Mouse (Mus musculus): ENCODE measurements around the gene Igbp1. TPM values are rescaled to one million over a fixed set of nuclear protein-coding genes. Genes with fewer than 3 reads are reported as not detected.
A peak's percentile ranks its signal among the peaks of the same experiment; 100 is the strongest.

Igbp1 gene
- 34.3 and 34.8 TPM in 2 replicates for polyA plus RNA-seq (2014; fragmentation: Nextera tagmentation; extraction: Ambion mirVana)

GRCm38 (mm10) chrX:100494068-100494978, at the start of gene Igbp1:
Igbp1 (plus strand) TSS chrX:100494291.
- peak; percentile 96 for DNase-seq (ENCODE audit: low spot score)
- Histone ChIP-seq H3K4me3 (ENCODE audit: low read depth, low read length) (peak within 1 kb of the TSS; percentile 48), H3K36me3 (ENCODE audit: control insufficient read depth, insufficient read depth, low read length) (no peaks in the 10 kb centered on the region), H3K9me3 (replicated peaks; ENCODE audit: control insufficient read depth, low read length) (no peaks in the 10 kb centered on the region), H3K9ac (ENCODE audit: low read length) (peak within 1 kb of the TSS; percentile 52), H3K27ac (ENCODE audit: low read depth, low read length) (no peak within 1 kb of the TSS), H3K4me2 (ENCODE audit: low read length) (peak within 1 kb of the TSS; percentile 62), H3K4me1 (ENCODE audit: control insufficient read depth, insufficient read depth, low read length) (0 out of 2 replicates have a peak, but pooled peaks cover 5% of the 10 kb centered on the region), H3K27me3 (replicated peaks; ENCODE audit: control insufficient read depth, insufficient read depth, low read length) (no peaks in the 10 kb centered on the region)
- ATAC-seq, result peak; percentile 99
- 34% methylated on average over 32 of the region's 32 CpGs for WGBS

- DNase-seq (ENCODE audit: low spot score), result no peak
- Histone ChIP-seq H3K9me3 (replicated peaks; ENCODE audit: control insufficient read depth, low read length) (no peaks in the 10 kb centered on the region), H3K36me3 (ENCODE audit: control insufficient read depth, insufficient read depth, low read length) (no peaks in the 10 kb centered on the region), H3K4me2 (ENCODE audit: low read length) (no peak overlapping the region), H3K27me3 (replicated peaks; ENCODE audit: control insufficient read depth, insufficient read depth, low read length) (no peaks in the 10 kb centered on the region), H3K4me3 (ENCODE audit: low read depth, low read length) (no peak overlapping the region), H3K27ac (ENCODE audit: low read depth, low read length) (no peak overlapping the region), H3K4me1 (ENCODE audit: control insufficient read depth, insufficient read depth, low read length) (no peaks in the 10 kb centered on the region), H3K9ac (ENCODE audit: low read length) (no peak overlapping the region)
- no peak for ATAC-seq
- 84% methylated on average over 4 of the region's 4 CpGs for WGBS
Observed at GRCm38 (mm10) chrX:100468047-100468446, 26.0 kb upstream of the Igbp1 start.

GRCm38 (mm10) chrX:100470126-100470525, 24.0 kb upstream of the Igbp1 start:
- ATAC-seq, result no peak
- no peak for DNase-seq (ENCODE audit: low spot score)
- Histone ChIP-seq H3K4me2 (ENCODE audit: low read length) (no peak overlapping the region), H3K27ac (ENCODE audit: low read depth, low read length) (no peak overlapping the region), H3K4me3 (ENCODE audit: low read depth, low read length) (no peak overlapping the region), H3K4me1 (ENCODE audit: control insufficient read depth, insufficient read depth, low read length) (no peaks in the 10 kb centered on the region), H3K9ac (ENCODE audit: low read length) (no peak overlapping the region), H3K36me3 (ENCODE audit: control insufficient read depth, insufficient read depth, low read length) (no peaks in the 10 kb centered on the region), H3K9me3 (replicated peaks; ENCODE audit: control insufficient read depth, low read length) (no peaks in the 10 kb centered on the region), H3K27me3 (replicated peaks; ENCODE audit: control insufficient read depth, insufficient read depth, low read length) (no peaks in the 10 kb centered on the region)
- 88% methylated on average over 3 of the region's 3 CpGs for WGBS

DNA sequence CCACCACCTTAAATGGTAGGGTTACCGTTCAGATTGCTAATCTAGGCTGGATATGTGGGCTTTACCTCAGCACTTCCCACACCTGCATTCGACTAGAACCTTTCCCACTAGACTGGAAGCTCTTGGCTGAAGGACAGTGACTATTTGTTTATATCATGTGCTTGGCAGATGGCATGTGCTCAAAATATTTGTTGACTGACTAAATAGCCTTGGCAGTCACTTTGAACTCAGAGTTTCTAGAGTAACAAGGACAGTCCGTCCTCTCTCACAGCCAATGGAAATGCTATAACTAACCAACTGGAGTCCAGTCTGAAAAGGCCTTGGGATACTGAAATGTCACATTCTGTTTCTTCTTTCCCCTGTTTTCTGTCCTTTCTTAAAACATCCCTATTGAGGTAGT, 22.6 kb upstream of the Igbp1 start:
- Histone ChIP-seq H3K36me3 (ENCODE audit: control insufficient read depth, insufficient read depth, low read length) (no peaks in the 10 kb centered on the region), H3K4me2 (ENCODE audit: low read length) (no peak overlapping the region), H3K4me1 (ENCODE audit: control insufficient read depth, insufficient read depth, low read length) (no peaks in the 10 kb centered on the region), H3K27me3 (replicated peaks; ENCODE audit: control insufficient read depth, insufficient read depth, low read length) (no peaks in the 10 kb centered on the region), H3K9me3 (replicated peaks; ENCODE audit: control insufficient read depth, low read length) (no peaks in the 10 kb centered on the region), H3K4me3 (ENCODE audit: low read depth, low read length) (no peak overlapping the region), H3K27ac (ENCODE audit: low read depth, low read length) (no peak overlapping the region), H3K9ac (ENCODE audit: low read length) (no peak overlapping the region)
- no peak for DNase-seq (ENCODE audit: low spot score)
- WGBS, result 90% methylated on average over 3 of the region's 3 CpGs
- ATAC-seq, result no peak

DNA sequence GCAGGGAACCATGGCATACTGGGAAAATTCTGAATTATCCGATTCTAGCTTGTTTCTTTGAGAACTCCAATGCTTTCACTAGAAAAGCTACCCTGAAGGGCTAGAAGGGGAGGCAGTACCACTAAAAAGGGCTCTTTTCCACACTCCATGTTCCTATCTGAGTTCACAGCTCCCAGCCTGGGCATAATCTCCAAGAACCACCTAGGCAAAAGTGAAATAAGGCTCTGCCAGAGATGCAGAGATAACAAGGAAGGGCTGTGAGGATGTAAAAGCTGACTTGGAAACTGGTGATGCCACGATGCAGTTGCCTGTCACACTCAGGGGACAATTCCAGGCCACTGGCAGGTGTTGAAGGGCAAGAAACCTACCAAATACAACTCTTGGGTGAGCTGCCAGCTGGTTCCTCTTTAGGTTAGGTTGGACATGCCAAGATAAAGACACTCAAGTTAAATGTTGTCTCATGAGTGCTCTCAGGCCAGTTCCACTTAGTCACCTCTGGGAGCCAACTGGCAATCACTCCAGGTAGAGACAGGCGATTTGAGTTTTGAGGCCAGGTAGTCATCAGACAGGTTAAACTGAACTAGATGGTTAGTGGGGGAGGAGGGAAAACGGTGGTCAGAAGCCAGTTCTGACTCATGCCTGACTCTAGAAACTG, 18.4 kb upstream of the Igbp1 start:
- Histone ChIP-seq H3K36me3 (ENCODE audit: control insufficient read depth, insufficient read depth, low read length) (no peaks in the 10 kb centered on the region), H3K9ac (ENCODE audit: low read length) (no peak overlapping the region), H3K27ac (ENCODE audit: low read depth, low read length) (no peak overlapping the region), H3K9me3 (replicated peaks; ENCODE audit: control insufficient read depth, low read length) (no peaks in the 10 kb centered on the region), H3K27me3 (replicated peaks; ENCODE audit: control insufficient read depth, insufficient read depth, low read length) (no peaks in the 10 kb centered on the region), H3K4me1 (ENCODE audit: control insufficient read depth, insufficient read depth, low read length) (no peaks in the 10 kb centered on the region), H3K4me3 (ENCODE audit: low read depth, low read length) (no peak overlapping the region), H3K4me2 (ENCODE audit: low read length) (no peak overlapping the region)
- 71% methylated on average over 4 of the region's 4 CpGs for WGBS
- ATAC-seq (no peak), DNase-seq (ENCODE audit: low spot score) (no peak)

GRCm38 (mm10) chrX:100480317-100480716, 13.8 kb upstream of the Igbp1 start:
- H3K27ac ChIP-seq (ENCODE audit: low read depth, low read length), result no peak overlapping the region
- 38% methylated on average over 3 of the region's 3 CpGs for WGBS
- H3K9ac ChIP-seq (ENCODE audit: low read length), result no peak overlapping the region
- no peak overlapping the region for H3K4me3 ChIP-seq (ENCODE audit: low read depth, low read length)
- H3K36me3 ChIP-seq (ENCODE audit: control insufficient read depth, insufficient read depth, low read length), result no peaks in the 10 kb centered on the region
- ATAC-seq (peak; percentile 78), DNase-seq (ENCODE audit: low spot score) (peak; percentile 59)
- H3K4me2 ChIP-seq (ENCODE audit: low read length), result no peak overlapping the region
- H3K9me3 ChIP-seq (replicated peaks; ENCODE audit: control insufficient read depth, low read length), result no peaks in the 10 kb centered on the region
- H3K4me1 ChIP-seq (ENCODE audit: control insufficient read depth, insufficient read depth, low read length), result no peaks in the 10 kb centered on the region
- no peaks in the 10 kb centered on the region for H3K27me3 ChIP-seq (replicated peaks; ENCODE audit: control insufficient read depth, insufficient read depth, low read length)

DNA sequence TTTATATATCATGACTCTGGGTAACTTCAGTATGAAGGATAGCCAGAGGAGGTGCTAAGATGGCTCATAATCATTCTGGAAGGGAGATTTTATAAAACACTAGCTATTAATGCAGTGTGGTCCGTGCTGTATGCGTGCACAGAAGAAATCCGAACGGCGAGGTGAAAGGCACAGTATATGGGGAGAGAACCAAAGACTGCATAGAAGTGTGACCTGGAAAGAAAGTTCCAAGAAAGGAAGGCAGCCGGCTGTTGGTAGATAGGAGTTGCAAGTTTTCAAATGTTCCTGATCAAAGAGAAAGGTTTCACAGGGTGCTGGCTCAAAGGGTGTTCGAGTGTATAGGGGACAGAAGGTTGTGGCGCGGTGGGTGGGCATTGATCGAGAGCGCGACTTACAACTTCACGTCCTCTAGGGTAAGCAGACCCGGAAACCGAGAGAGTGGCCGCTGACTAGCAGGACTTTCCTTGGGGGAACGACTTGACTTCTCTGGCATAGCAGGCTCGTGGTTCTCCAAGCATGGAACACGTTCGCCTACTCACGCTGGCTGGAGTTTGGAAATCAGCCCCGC, 507 bp upstream of the Igbp1 start:
- Histone ChIP-seq H3K27me3 (replicated peaks; ENCODE audit: control insufficient read depth, insufficient read depth, low read length) (no peaks in the 10 kb centered on the region), H3K36me3 (ENCODE audit: control insufficient read depth, insufficient read depth, low read length) (no peaks in the 10 kb centered on the region), H3K4me1 (ENCODE audit: control insufficient read depth, insufficient read depth, low read length) (0 out of 2 replicates have a peak, but pooled peaks cover 5% of the 10 kb centered on the region), H3K9me3 (replicated peaks; ENCODE audit: control insufficient read depth, low read length) (no peaks in the 10 kb centered on the region), H3K27ac (ENCODE audit: low read depth, low read length) (no peak overlapping the region), H3K4me2 (ENCODE audit: low read length) (peak overlapping the region; percentile 47), H3K4me3 (ENCODE audit: low read depth, low read length) (peak overlapping the region; percentile 48), H3K9ac (ENCODE audit: low read length) (peak overlapping the region; percentile 25; the same call in 1 of the 2 replicates)
- DNase-seq (ENCODE audit: low spot score) (no peak), ATAC-seq (peak; percentile 25; the same call in 1 of the 2 replicates)
- 32% methylated on average over 22 of the region's 22 CpGs for WGBS

GRCm38 (mm10) chrX:100504175-100504851, 10.2 kb downstream of the Igbp1 start:
- Histone ChIP-seq H3K27me3 (replicated peaks; ENCODE audit: control insufficient read depth, insufficient read depth, low read length) (no peaks in the 10 kb centered on the region), H3K9ac (ENCODE audit: low read length) (no peak overlapping the region), H3K4me1 (ENCODE audit: control insufficient read depth, insufficient read depth, low read length) (no peaks in the 10 kb centered on the region), H3K36me3 (ENCODE audit: control insufficient read depth, insufficient read depth, low read length) (peaks cover 16% of the 10 kb centered on the region; the same call in 1 of the 2 replicates), H3K27ac (ENCODE audit: low read depth, low read length) (no peak overlapping the region), H3K4me3 (ENCODE audit: low read depth, low read length) (no peak overlapping the region), H3K9me3 (replicated peaks; ENCODE audit: control insufficient read depth, low read length) (no peaks in the 10 kb centered on the region), H3K4me2 (ENCODE audit: low read length) (no peak overlapping the region)
- DNase-seq (ENCODE audit: low spot score), result no peak
- ATAC-seq, result no peak
- 78% methylated on average over 5 of the region's 5 CpGs for WGBS
